Mouse (Mus musculus): Measurements from ENCODE around the gene Rab11fip4.

DNA sequence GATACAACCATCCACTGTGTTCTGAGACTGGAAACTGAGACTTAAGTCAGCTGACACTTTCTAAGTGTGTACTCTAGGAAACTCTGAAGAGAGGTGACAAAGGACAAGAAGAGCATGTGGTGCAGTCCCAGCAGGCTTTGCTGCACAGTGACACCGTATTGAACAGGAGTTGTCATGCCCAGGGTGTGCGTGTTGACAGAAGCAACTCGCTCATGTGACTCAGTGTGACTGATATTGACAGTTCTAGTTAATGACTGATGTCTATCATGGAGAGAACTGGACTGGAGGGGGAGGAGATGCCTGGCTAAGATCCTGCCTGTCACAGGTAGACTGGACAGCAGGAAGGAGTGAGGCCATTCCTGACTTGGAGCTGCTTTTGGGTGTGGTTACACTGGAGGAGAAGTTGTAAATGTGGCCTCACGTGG lies 63.4 kb downstream of the Rab11fip4 start:
- TF ChIP-seq POLR2A (IDR thresholded peaks at IDR 0.05; ENCODE audit: borderline replicate concordance, insufficient read depth, low read length) (no peak), CTCF (IDR thresholded peaks at IDR 0.05; ENCODE audit: borderline replicate concordance, insufficient read depth, low read depth, low read length) (no peak)
